Mouse (Mus musculus) small intestine, adult 2 months (tissue): ENCODE measurements around the gene Tcl1b3.
"Not testable (repeated sequence)": the region's sequence is repeated elsewhere in the genome, so short reads cannot be mapped to it uniquely, and the experiment has no call there.

Source experiments
- CTCF ChIP-seq: fragments of 200-500 bp; IDR thresholded peaks from 2 replicates; pipeline ENCODE4 v1.5.1; 2012; ENCODE audit warnings: low read depth, mild to moderate bottlenecking, control low read depth, inconsistent platforms, low read length, moderate library complexity, mixed read lengths; ENCODE audit not compliant: insufficient replicate concordance, insufficient read length; ENCODE audit errors: extremely low read depth
- POLR2A ChIP-seq: fragments of 200-500 bp; IDR thresholded peaks from 2 replicates; pipeline ENCODE4 v1.6.1; 2012; ENCODE audit warnings: low read depth, mild to moderate bottlenecking, control low read depth, inconsistent platforms, low read length, moderate library complexity

- TF ChIP-seq CTCF, POLR2A: not testable (repeated sequence)
Measured at GRCm38 (mm10) chr12:105155286-105155685, 35.6 kb upstream of the Tcl1b3 start.
